Mouse (Mus musculus): Measurements from ENCODE around the gene Gpc6.

DNA sequence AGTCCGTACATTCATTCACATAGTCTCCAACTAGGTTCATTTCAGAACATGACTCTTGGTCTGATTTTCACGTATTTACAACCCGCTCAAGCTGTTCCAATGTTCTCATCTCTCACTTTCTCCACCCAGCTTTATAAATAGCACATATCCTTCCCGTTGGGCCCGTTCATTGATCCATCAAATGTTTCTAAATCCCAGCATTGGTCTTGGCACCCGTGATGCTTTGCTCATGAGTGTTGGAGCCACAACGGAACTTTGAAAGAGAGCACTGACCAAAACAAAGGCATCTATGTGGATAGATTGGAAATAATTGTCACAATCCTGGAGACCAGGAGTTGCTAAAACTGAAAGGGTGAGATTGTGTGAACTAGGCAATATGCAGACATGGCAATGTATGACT lies 787.2 kb downstream of the Gpc6 start:
- no peak for TF ChIP-seq CTCF (IDR thresholded peaks at IDR 0.05; ENCODE audit: extremely low read depth, insufficient read depth, low read length)
- TF ChIP-seq POLR2A (IDR thresholded peaks at IDR 0.05; ENCODE audit: extremely low read depth, insufficient read depth, low read length): no peak

Data from cortical plate, adult 2 months (tissue).